Mouse (Mus musculus): ENCODE data around the gene A330070K13Rik.

A330070K13Rik gene

DNA sequence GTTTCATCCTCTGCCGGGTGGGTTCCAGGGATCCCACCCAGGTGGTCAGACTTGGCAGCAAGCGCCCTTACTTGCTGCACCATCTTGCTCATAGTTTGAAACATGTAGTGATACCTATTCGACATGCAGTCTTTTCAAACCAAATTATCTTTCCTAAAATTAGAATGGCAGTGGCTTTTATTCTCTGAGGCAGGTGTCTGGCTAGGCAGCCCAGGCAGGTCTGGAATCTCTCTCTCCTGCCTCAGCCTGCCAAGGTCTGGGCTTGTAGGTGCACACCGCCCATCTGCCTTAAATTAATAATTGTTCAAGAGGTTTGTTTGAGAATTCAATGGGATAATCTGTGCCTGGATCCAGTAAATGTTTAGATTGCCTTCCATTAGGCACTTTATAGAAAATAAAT, 53.6 kb downstream of the A330070K13Rik start:
- DNase-seq (ENCODE audit: low spot score in 2 of 2), result no peak

DNA sequence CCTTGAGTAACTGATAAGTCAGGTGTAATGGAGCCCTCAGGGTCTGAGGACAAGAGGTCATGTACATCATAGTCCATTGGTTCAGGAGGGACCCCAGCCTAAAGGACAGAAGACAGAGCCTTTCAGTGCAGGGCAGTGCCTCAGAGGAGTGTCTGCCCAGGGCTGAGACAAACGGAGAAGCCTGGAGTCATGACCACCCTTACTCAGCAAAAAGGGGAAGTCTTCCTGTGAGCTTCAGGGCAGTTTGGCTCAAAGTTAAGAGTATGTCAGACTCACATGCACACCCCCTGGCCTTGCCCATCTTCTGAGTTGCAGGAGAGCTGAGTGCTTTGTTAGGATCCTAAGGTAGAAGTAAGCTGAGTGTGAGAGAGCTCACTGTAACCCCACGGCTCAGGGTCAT, 54.5 kb downstream of the A330070K13Rik start:
- no peak for DNase-seq (ENCODE audit: low spot score in 2 of 2)

All from right cerebral cortex, adult 2 months (tissue).